Mouse (Mus musculus) heart, embryonic 16.5 days (tissue): ENCODE data around the gene Alkbh1. TPM values are rescaled to one million over a fixed set of nuclear protein-coding genes. Genes with fewer than 3 reads are reported as not detected.

Source experiments
- ATAC-seq: fragments of 200-750 bp; cut with Nextera tagmentation; replicated peaks from 2 replicates; pipeline ENCODE4 v1.8.0; 2017; ENCODE audit warnings: moderate number of reproducible peaks; ENCODE audit not compliant: insufficient read depth, low FRiP score; ENCODE audit errors: extremely low read depth
- H3K27ac ChIP-seq: fragments of 300-500 bp; sonication (generic); 2 replicates; pipeline ENCODE4 v1.5.1; 2014; ENCODE audit warnings: mild to moderate bottlenecking, low read length, control low read depth, moderate library complexity
- H3K27me3 ChIP-seq: fragments of 300-500 bp; sonication (generic); 2 replicates; pipeline ENCODE4 v1.6.1; 2014; ENCODE audit warnings: low read length, mixed read lengths; ENCODE audit not compliant: control insufficient read depth, insufficient read depth
- H3K36me3 ChIP-seq: fragments of 300-500 bp; sonication (generic); 2 replicates; pipeline ENCODE4 v1.6.1; 2014; ENCODE audit not compliant: control insufficient read depth, insufficient read depth
- H3K4me1 ChIP-seq: fragments of 300-500 bp; sonication (generic); 2 replicates; pipeline ENCODE4 v1.6.1; 2014; ENCODE audit warnings: low read length, mixed read lengths; ENCODE audit not compliant: control insufficient read depth, insufficient read depth
- H3K4me2 ChIP-seq: fragments of 300-500 bp; sonication (generic); 2 replicates; pipeline ENCODE4 v1.6.1; 2014; ENCODE audit warnings: low read depth, mild to moderate bottlenecking, control low read depth, low read length
- H3K4me3 ChIP-seq: fragments of 300-500 bp; sonication (generic); 2 replicates; pipeline ENCODE4 v1.5.1; 2014; ENCODE audit warnings: mild to moderate bottlenecking, control low read depth, low read length
- H3K9ac ChIP-seq: fragments of 300-500 bp; sonication (generic); 2 replicates; pipeline ENCODE4 v1.6.1; 2014; ENCODE audit warnings: low read length, control low read depth
- H3K9me3 ChIP-seq: fragments of 300-500 bp; sonication (generic); replicated peaks from 2 replicates; pipeline ENCODE4 v1.6.1; 2016; ENCODE audit warnings: low read length; ENCODE audit not compliant: control insufficient read depth
- WGBS: fragments of 180-500 bp; shearing (Covaris S2); extraction: QIAGEN DNeasy Blood & Tissue Kit; methylation state at CpG from one replicate; pipeline ENCODE4 v1.1.7; 2014; 5-methylcytosine and 5-hydroxymethylcytosine counted together
- polyA plus RNA-seq: library from polyadenylated mRNA; unstranded; fragments of >200 nt; fragmentation: Nextera tagmentation; extraction: Ambion mirVana; gene quantifications from 2 replicates; pipeline ENCODE4 v1.2.1, GENCODE M21; 2015

Alkbh1 gene
- polyA plus RNA-seq, 1 experiment from 2014 or later, result 37.5 TPM

DNA sequence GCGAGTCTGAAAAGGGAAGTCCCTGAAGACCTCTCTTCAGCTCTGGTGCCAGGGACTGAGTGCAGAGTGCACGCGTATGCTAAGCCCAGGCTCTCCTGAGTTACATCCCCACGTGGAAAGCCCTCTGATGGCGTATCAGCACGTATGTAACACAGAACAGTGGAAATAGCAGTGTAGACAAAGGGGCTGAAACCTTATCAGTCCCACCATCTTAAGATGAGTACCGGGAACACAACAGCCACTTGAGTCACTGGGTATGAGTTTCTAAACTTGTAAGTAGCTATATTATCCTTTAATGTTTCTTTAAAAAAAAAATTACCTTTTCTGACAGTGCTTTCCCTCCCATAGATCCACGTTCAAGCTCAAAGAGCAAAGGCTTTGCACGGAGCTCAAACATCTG lies 5.6 kb upstream of the Alkbh1 start:
- H3K9me3 ChIP-seq, result no peaks in the 10 kb centered on the region
- H3K9ac ChIP-seq, result no peak overlapping the region
- no peak overlapping the region for H3K4me2 ChIP-seq
- H3K4me1 ChIP-seq, result peaks cover 2% of the 10 kb centered on the region; the same call in 1 of the 2 replicates
- no peak for ATAC-seq
- WGBS, result 85% methylated on average over 9 of the region's 9 CpGs
- peaks cover 65% of the 10 kb centered on the region for H3K36me3 ChIP-seq
- H3K27me3 ChIP-seq, result no peaks in the 10 kb centered on the region
- H3K4me3 ChIP-seq, result no peak overlapping the region
- no peak overlapping the region for H3K27ac ChIP-seq

DNA sequence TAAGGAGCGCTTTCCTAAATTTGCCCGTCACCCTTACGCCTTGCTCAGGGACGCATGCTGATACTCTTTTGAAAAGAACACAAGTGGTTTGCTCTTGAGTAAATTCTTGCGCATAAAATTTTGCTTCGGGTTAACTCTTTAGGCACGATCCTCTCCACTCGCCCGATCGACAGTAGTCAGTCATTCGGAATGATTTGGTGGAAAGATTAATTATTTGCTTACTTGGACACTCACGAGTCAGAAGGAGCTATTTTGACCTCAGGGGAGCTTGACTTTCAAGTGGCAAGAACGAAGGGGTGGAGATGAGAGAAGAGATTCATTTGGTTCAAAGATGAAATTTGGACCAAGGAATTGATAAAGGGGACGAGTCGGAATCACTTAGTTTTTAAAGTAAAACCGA lies 394 bp upstream of the Alkbh1 start:
- no peaks in the 10 kb centered on the region for H3K9me3 ChIP-seq
- H3K9ac ChIP-seq, result peak overlapping the region; percentile 84
- H3K4me2 ChIP-seq, result peak overlapping the region; percentile 95
- ATAC-seq, result no peak
- H3K36me3 ChIP-seq, result peaks cover 36% of the 10 kb centered on the region
- H3K27ac ChIP-seq, result no peak overlapping the region
- H3K27me3 ChIP-seq, result no peaks in the 10 kb centered on the region
- peaks cover 14% of the 10 kb centered on the region for H3K4me1 ChIP-seq
- peak overlapping the region; percentile 77 for H3K4me3 ChIP-seq
- 2% methylated on average over 16 of the region's 16 CpGs for WGBS

DNA sequence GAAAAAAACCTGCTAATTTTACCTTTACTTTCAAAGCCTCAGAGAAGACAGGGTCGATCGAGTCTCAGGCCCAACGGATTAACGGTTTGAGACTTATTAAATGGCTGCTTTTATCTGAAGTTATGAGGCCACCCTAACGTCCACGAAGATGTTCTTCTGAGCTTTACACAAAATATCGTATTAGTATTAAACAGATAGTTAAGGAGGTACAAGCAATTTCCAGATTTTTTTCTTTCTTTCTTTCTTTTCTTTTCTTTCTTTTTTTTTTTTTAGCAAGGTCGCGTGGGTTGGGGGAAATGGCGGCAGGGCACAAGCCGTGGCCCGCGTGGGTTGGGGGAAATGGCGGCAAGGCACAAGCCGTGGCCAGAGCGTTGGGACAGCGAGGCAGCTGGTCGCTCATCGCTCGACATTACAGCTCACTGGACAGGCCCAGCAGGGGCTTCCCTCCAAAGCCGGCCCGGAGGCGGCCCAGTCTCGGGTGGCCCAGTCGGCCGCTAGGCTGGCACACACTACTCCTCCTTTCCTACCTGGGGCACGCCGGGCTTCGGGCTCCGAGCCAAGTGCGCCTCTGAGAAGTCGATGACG lies 610 bp downstream of the Alkbh1 start:
- peak overlapping the region; percentile 95 for H3K4me2 ChIP-seq
- under 1% methylated on average over 33 of the region's 33 CpGs for WGBS
- peak overlapping the region; percentile 92 for H3K27ac ChIP-seq
- peaks cover 38% of the 10 kb centered on the region for H3K36me3 ChIP-seq
- peak overlapping the region; percentile 84 for H3K9ac ChIP-seq
- H3K4me1 ChIP-seq, result peaks cover 14% of the 10 kb centered on the region
- no peaks in the 10 kb centered on the region for H3K27me3 ChIP-seq
- peak; percentile 78 for ATAC-seq
- H3K4me3 ChIP-seq, result peak overlapping the region; percentile 77
- no peaks in the 10 kb centered on the region for H3K9me3 ChIP-seq

DNA sequence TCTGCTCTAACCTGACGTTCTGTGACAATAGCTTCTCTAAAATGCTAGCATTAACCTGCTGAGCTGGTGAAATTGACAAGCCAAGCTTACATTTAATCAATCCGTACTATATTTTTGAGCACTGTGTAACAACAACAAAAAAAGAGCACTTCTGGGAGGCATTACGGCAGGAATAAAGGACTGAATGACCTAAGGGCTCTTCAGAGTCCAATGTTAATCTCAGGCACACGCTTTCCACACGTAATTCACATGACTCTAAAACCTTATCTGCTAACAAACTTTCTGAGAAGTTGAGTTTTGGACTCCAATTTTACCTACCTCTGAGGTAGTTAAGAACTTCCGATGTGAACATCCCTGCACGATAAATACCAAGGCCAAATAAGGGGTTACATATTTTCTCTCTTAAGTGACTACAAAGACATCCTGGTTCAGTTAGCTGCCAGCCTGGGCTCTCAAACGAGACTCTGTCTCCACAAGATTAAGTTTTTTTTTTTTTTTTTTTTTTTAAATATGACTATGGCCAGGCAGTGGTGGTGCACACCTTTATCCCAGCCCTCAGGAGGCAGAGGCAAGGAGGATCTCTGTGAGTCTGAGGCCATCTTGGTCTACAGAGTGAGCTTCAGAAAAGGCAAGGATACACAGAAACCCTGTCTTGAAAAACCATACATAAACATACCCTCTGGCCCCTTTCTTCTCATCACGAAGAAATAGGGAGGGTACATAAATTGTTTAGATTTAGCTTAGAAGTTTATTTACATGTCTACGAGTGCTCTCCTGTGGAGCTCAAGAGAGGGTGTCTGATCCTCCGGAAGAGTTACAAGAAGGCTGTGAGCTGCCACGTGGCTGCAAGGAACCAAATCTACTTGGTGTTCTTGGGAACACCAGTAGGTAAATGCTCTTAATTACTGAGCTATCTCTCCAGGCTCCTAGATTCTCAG lies 1.4 kb downstream of the Alkbh1 start:
- peak overlapping the region; percentile 84 for H3K9ac ChIP-seq
- no peaks in the 10 kb centered on the region for H3K27me3 ChIP-seq
- no peaks in the 10 kb centered on the region for H3K9me3 ChIP-seq
- 16% methylated on average over 12 of the region's 12 CpGs for whole genome bisulfite sequencing
- peaks cover 14% of the 10 kb centered on the region for H3K4me1 ChIP-seq
- peaks cover 39% of the 10 kb centered on the region for H3K36me3 ChIP-seq
- H3K4me3 ChIP-seq, result peak overlapping the region; percentile 77
- H3K4me2 ChIP-seq, result peak overlapping the region; percentile 95
- peak overlapping the region; percentile 92 for H3K27ac ChIP-seq
- ATAC-seq, result no peak

DNA sequence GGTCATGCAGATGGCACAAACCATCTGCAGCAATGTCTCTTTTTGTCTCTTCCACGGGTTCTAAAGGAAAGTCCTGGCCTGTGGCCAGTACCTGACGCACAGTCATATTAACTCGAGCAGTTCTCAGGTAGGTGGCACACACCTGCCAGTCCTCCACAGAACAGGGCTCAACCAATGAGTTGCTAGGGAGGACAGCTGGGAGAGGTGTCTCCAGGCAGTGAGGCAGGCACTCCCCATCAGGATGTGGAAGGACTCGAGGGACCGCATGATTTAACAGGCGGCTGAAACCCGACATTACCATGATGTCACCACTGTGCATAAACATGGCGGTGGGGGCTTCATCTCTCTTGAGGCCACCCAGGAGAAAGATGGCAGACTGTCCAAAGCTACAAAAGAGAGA lies 14.9 kb downstream of the Alkbh1 start:
- 80% methylated on average over 8 of the region's 8 CpGs for WGBS
- H3K9ac ChIP-seq, result no peak overlapping the region
- H3K9me3 ChIP-seq, result no peaks in the 10 kb centered on the region
- no peak overlapping the region for H3K27ac ChIP-seq
- no peak overlapping the region for H3K4me2 ChIP-seq
- no peaks in the 10 kb centered on the region for H3K4me1 ChIP-seq
- no peaks in the 10 kb centered on the region for H3K27me3 ChIP-seq
- peaks cover 75% of the 10 kb centered on the region for H3K36me3 ChIP-seq
- H3K4me3 ChIP-seq, result no peak overlapping the region
- no peak for ATAC-seq

DNA sequence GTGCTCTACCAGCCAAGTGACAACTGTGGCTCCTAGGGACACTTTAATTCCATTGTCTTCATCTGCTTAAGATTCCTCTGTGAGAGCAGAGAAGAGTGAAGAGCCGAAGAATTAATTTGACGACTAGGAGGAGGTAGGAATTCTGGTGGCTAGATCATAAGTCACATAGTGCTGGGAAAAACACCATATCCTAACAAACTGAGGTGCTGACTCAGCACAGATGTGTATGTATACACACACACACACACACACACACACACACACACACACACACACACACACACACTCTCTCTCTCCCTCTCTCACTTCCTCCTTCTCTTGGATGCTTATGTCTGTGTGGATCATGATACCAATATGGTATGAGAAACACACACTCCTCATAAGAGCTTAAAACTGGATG lies 15.5 kb downstream of the Alkbh1 start:
- Histone ChIP-seq H3K9me3 (no peaks in the 10 kb centered on the region), H3K27me3 (no peaks in the 10 kb centered on the region), H3K4me1 (no peaks in the 10 kb centered on the region), H3K27ac (no peak overlapping the region), H3K36me3 (peaks cover 72% of the 10 kb centered on the region), H3K4me2 (no peak overlapping the region), H3K4me3 (no peak overlapping the region), H3K9ac (no peak overlapping the region)
- 91% methylated on average over 2 of the region's 2 CpGs for WGBS
- no peak for ATAC-seq

DNA sequence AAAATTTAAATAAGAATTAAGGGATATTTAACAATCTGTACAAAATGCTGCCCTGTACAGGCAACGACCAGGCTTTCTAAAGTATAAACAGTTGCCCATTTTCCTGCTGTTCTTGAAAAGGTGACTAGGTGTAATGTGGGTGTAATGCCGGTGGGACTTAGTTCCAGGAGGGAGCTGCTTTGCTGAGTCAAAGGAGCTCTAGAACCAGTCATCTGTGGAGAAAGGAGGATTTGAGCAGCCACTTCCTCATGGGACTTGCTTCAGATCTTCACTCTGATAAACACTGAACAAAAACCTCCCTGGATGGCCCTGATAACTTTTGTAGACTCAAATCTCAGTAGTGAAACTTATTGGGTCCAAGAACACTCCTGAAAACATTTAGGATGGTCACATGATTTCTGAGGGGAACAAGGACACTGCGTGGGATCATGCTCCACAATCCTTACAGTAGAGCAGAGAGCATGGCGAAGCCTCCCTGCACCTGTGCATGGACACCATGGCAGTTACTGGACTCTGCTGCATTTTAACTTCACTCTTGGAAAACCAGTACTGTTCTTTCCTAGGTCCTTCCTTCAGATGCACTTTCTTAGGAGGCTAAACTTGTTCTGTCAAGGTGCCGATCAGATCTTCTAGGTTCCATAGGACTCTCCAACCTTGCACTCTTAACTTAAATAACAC lies 17.3 kb downstream of the Alkbh1 start:
- ATAC-seq, result no peak
- Histone ChIP-seq H3K9ac (no peak overlapping the region), H3K27me3 (no peaks in the 10 kb centered on the region), H3K4me1 (no peaks in the 10 kb centered on the region), H3K4me2 (no peak overlapping the region), H3K4me3 (no peak overlapping the region), H3K9me3 (no peaks in the 10 kb centered on the region), H3K27ac (no peak overlapping the region), H3K36me3 (peaks cover 66% of the 10 kb centered on the region)
- WGBS, result 92% methylated on average over 5 of the region's 5 CpGs

DNA sequence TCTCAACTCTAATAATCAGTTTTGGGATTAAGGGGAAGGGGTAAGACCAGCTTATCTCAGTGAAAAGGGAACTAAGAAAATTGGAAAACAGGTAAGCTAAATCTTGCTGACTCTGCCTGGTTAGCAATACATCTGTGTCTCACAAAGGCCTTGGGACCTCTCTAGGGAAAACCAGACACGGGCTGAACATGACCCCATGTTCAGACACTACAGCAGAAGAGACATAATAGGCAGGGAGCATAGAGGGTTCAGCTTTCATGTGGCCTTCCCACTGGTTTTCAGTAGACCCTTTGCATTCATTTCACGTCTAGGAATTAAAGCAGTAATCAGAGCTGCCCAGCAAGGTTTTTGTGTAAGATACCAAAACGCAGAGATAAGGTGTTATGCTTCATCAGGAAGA lies 19.3 kb downstream of the Alkbh1 start:
- Histone ChIP-seq H3K4me1 (peaks cover 3% of the 10 kb centered on the region; the same call in 1 of the 2 replicates), H3K27ac (no peak overlapping the region), H3K4me3 (no peak overlapping the region), H3K9ac (no peak overlapping the region), H3K4me2 (no peak overlapping the region), H3K9me3 (no peaks in the 10 kb centered on the region), H3K36me3 (peaks cover 46% of the 10 kb centered on the region), H3K27me3 (no peaks in the 10 kb centered on the region)
- 37% methylated on average over 3 of the region's 3 CpGs for WGBS
- no peak for ATAC-seq

DNA sequence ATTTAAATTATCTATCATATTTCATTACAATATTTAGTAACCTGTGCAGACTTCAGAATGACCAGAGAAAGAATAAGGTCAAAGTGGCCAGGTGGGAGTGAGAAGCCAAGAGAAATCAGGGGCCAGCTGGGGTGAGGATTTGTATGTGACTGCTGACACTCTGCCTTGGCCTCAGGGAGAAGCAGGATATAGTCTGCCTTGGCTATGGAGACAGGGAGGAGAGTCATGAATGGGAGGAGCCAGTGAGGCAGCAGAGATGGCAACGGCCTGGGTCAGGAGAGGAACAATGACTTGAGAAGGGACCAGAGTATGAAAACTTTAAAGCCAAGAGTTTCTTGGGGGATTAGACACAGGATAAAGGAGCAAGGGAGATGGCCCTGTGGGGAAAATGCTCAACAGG lies 20.1 kb downstream of the Alkbh1 start:
- Histone ChIP-seq H3K4me1 (peaks cover 3% of the 10 kb centered on the region; the same call in 1 of the 2 replicates), H3K9me3 (no peaks in the 10 kb centered on the region), H3K27ac (no peak overlapping the region), H3K27me3 (no peaks in the 10 kb centered on the region), H3K4me2 (no peak overlapping the region), H3K36me3 (peaks cover 38% of the 10 kb centered on the region), H3K4me3 (no peak overlapping the region), H3K9ac (no peak overlapping the region)
- no peak for ATAC-seq
- WGBS, result 25% methylated on average over 1 of the region's 1 CpGs
